Mouse (Mus musculus) liver, embryonic 14 days (tissue): ENCODE measurements around the gene Iglon5. TPM values are rescaled to one million over a fixed set of nuclear protein-coding genes. Genes with fewer than 3 reads are reported as not detected.

Experiments
- polyA plus RNA-seq: library from polyadenylated mRNA; depleted of rRNA; stranded (reverse); fragments of >200 nt; gene quantifications from 2 replicates; pipeline ENCODE4 v1.2.3, GENCODE M21; 2012; rRNA removed

The Iglon5 gene
- 0.03 and 0.09 TPM in 2 replicates for polyA plus RNA-seq

DNA sequence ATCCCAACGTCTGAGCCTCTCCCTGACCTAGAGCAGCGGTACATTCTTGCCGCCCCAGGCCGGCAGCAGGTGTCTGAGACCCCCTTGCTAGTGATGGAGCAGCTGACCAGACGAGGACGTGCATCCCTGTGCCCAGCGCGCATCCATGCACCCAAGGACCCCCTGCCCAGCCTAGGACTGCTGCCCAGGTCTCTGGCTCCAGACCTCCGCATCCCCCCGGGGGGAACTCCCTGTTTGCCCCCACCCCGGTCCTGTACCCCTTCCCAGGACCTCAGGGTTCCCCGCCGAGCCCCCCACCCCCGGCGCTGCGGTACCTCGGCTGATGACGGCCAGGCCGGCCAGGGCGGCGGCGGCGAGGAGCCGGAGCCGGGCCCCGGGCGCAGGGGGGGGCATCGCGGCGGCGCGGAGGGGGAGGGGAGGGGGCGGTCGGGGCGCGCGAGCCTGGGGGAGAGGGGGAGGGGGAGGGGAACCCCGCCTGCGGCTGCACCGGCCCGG, at the start of gene Iglon5:
Gene Iglon5, minus strand, starts transcription at position 445 of the 495 bp plus-strand sequence.

DNA sequence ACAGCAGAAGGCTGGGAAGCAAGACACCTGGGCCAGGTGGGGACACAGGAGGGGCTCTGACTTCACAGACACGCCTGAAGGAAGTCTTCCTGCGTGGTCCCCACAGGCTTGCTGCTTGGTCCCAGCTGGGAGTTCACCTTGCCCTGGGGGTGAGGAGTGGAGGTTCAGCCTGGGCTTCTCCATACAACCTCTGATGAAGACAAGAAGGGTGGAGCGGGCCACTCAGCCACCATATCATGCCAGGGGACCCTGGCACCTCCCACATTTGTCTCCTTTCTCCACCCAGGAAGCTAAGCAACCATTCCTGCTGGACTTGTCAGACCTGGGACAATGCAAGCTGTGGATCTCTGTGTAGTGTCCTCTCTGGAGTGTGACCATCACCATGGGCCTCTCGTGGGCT, 27.0 kb downstream of the Iglon5 start, which contains the start of gene Vsig10l:
Gene Vsig10l, plus strand, starts transcription at position 301 of the 400 bp plus-strand sequence.

DNA sequence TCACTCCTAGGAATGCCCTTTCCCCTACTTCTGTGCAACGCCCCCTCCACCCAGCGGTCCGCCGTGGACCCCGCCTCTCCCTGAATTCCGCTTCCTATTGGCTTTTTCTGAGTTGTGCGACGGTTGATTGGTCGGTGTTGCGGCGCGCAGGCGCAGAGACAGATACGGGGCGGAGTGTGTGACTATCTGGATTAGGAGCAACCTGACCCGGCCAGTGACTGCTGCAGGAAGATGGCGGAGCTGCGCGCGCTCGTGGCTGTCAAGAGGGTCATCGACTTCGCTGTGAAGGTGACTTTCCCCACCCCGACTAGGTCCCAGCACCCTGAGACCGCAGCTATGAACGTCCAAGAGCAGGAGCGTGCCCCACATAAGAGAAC, 46.0 kb downstream of the Iglon5 start, which contains the start of the genes Etfb and Gm45233:
Gene Etfb, plus strand, starts transcription at position 167 of the 377 bp plus-strand sequence.
Gene Gm45233, plus strand, starts transcription at position 212 of the 377 bp plus-strand sequence.

DNA sequence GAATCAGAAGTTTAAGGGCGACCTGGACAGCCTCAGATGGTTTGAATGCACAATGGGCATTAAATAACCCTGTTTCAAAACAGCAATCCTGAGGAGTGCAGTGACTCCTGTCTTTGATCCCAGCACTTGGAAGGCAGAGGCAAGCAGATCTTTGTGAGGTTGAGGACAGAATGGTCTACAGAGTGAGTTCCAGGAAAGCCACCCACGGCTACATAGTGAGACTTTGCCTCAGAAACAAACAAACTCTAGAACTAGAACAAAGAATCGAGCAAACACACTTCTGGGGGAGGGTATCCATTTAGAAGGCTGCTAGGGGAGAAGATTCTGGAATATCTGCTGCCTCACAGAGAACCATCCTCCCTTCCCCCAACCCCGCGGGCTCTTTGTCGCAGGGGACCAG, 49.4 kb downstream of the Iglon5 start, which contains the start of gene Cldnd2:
Gene Cldnd2, plus strand, starts transcription at position 301 of the 400 bp plus-strand sequence.

DNA sequence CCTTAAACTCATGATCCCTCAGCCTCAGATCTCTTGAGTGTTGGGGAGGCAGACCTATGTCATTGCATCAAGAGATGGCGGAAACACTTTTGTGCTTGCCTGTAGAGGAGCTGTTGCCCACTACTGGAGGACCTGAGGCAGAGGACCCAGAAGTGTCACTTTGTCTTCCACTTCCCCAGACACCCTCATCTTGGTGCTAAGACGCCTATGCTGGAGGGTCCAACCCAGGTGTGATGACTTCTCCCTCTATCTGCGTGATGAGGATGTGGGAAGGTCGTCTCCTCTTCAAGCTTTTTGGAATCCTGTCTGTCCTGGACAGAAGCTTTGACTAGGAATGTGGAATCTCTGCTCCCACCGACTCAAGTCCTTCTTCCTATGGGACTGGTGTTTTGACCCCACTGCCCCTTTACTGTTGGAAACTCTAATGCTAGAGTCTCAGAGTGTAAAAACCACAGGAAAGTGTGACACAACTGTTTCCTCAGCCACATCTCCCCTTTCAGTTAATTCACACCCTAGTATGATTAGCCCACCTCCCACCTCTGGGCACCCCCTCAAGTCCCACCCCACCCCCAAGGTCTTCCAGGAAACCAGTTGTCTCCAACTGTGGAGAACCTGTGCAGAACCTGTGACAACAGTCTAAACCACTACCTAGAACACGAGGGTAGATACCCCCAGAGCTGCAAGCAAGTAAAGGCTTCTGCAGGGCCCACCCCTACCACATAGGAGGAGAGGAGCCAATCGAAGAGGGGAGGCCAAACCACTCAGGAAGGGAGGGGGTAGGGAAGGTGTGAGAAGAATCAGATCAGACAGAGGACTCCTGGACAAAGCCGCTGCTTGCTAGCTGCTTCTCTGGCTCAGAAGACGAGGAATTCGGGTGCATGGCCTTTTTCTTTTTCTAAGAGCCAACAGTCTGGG, 53.3 kb downstream of the Iglon5 start, which contains the start of gene Nkg7:
Gene Nkg7, plus strand, starts transcription at position 733 of the 915 bp plus-strand sequence.

DNA sequence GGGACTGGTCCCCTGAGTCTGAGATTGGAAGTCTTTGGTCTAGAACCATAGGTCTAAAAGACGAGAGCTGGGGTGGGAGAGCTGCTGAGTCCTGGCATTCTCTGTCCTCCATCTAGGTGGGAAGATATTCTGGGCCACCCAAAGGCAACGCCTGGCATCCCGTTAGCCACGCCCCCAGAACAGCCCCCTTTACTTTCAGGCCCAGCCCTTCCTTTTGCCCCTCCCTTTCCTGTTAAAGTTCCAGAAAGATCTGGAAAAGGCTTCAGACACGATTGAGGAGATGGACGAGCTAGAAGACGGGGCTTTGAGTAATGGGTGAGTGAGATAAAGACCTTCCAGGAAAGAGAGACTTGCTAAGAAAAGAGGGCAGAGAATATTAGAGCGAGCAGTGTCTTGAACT, 62.5 kb downstream of the Iglon5 start, which contains the start of gene Lim2:
Gene Lim2, plus strand, starts transcription at position 265 of the 400 bp plus-strand sequence.

Other genes starting within 250 kb of the Iglon5 start
- gene Zfp715, start 176.8 kb downstream of the Iglon5 start, polyA plus RNA-seq = 3.4 and 4.5 TPM in 2 replicates
- gene Siglecf, start 138.7 kb downstream of the Iglon5 start, polyA plus RNA-seq = 1.8 and 2.6 TPM in 2 replicates
- 0.63 and 0.76 TPM in 2 replicates for gene Siglecg, start 81.9 kb downstream of the Iglon5 start, polyA plus RNA-seq
- gene Lim2, start 62.4 kb downstream of the Iglon5 start, polyA plus RNA-seq = 0.03 and 0.06 TPM in 2 replicates
- 2.4 and 4.1 TPM in 2 replicates for gene Nkg7, start 53.0 kb downstream of the Iglon5 start, polyA plus RNA-seq
- not detected in 2 replicates for gene Cldnd2, start 49.3 kb downstream of the Iglon5 start, polyA plus RNA-seq
- gene Etfb, start 46.0 kb downstream of the Iglon5 start, polyA plus RNA-seq = 127 and 139 TPM in 2 replicates
- gene Gm45233, start 45.9 kb downstream of the Iglon5 start, polyA plus RNA-seq = 0.12 and 0.28 TPM in 2 replicates
- gene Vsig10l, start 26.9 kb downstream of the Iglon5 start, polyA plus RNA-seq = 0.43 and 0.80 TPM in 2 replicates
- not detected in 2 replicates for gene 4931406B18Rik, start 15.9 kb upstream of the Iglon5 start, polyA plus RNA-seq
- gene Cd33, start 54.4 kb upstream of the Iglon5 start, polyA plus RNA-seq = 0.93 and 1.2 TPM in 2 replicates
- gene Zfp658, start 72.2 kb upstream of the Iglon5 start, polyA plus RNA-seq = 0.29 and 0.36 TPM in 2 replicates
- gene Zfp719, start 89.5 kb upstream of the Iglon5 start, polyA plus RNA-seq = 0.72 and 0.96 TPM in 2 replicates
- 0.02 TPM in 1 of 2 replicates, not detected in the other for gene Zfp819, start 117.1 kb upstream of the Iglon5 start, polyA plus RNA-seq
- gene Ceacam18, start 144.6 kb upstream of the Iglon5 start, polyA plus RNA-seq = not detected in 2 replicates
- 1.2 and 2.0 TPM in 2 replicates for gene Siglece, start 170.1 kb upstream of the Iglon5 start, polyA plus RNA-seq
- gene Ctu1, start 181.9 kb upstream of the Iglon5 start, polyA plus RNA-seq = 2.7 and 3.1 TPM in 2 replicates
- gene Klk14, start 200.3 kb upstream of the Iglon5 start, polyA plus RNA-seq = 0.03 TPM in 2 replicates
- gene Klk13, start 222.5 kb upstream of the Iglon5 start, polyA plus RNA-seq = 0.02 and 0.03 TPM in 2 replicates